Mouse (Mus musculus) G1E (cell line): ENCODE results near the gene Zfp423. TPM values are rescaled to one million over a fixed set of nuclear protein-coding genes. Genes with fewer than 3 reads are reported as not detected.

Experiments
- ATAC-seq: 2 replicates; pipeline ENCODE4 v1.8.0; 2016; ENCODE audit warnings: mild to moderate bottlenecking; ENCODE audit not compliant: insufficient number of reproducible peaks, poor library complexity, low FRiP score, severe bottlenecking; ENCODE audit errors: extremely low read depth
- DNase-seq: peaks from one replicate; pipeline ENCODE4 v3.0.0; 2012; ENCODE audit warnings: low spot score
- H3K27me3 ChIP-seq: 2 replicates; pipeline ENCODE4 v1.6.1; 2012; ENCODE audit warnings: mild to moderate bottlenecking, low read length, inconsistent platforms; ENCODE audit not compliant: insufficient read depth
- H3K36me3 ChIP-seq: replicated peaks from 2 replicates; pipeline ENCODE3; 2012; ENCODE audit warnings: mild to moderate bottlenecking, inconsistent platforms
- H3K4me1 ChIP-seq: 2 replicates; pipeline ENCODE4 v1.6.1; 2012; ENCODE audit warnings: low read depth, low read length, inconsistent platforms, mixed read lengths; ENCODE audit not compliant: insufficient read depth
- H3K4me3 ChIP-seq: 2 replicates; pipeline ENCODE4 v1.5.1; 2012; ENCODE audit warnings: low read depth, mild to moderate bottlenecking, inconsistent platforms, low read length, moderate library complexity, mixed read lengths
- H3K9me3 ChIP-seq: replicated peaks from 2 replicates; pipeline ENCODE4 v1.6.1; 2012; ENCODE audit warnings: inconsistent platforms
- CTCF ChIP-seq: IDR thresholded peaks from 2 replicates; pipeline ENCODE4 v1.5.1; 2012; ENCODE audit warnings: low read depth, low read length, inconsistent platforms, mixed read lengths
- GATA1 ChIP-seq: IDR thresholded peaks from 2 replicates; pipeline ENCODE4 v1.6.1; 2012; ENCODE audit warnings: borderline replicate concordance, low read length, inconsistent platforms, mixed read lengths
- GATA2 ChIP-seq: IDR thresholded peaks from 2 replicates; pipeline ENCODE4 v1.6.1; 2012; ENCODE audit warnings: low read depth, low read length, inconsistent platforms, borderline replicate concordance
- POLR2AphosphoS5 ChIP-seq: IDR thresholded peaks from 2 replicates; pipeline ENCODE4 v1.6.1; 2012; ENCODE audit warnings: low read depth, low read length, inconsistent platforms; ENCODE audit not compliant: insufficient replicate concordance
- TAL1 ChIP-seq: conservative IDR thresholded peaks from 2 replicates; pipeline ENCODE4 v1.6.1; 2012; ENCODE audit warnings: low read depth, low read length, inconsistent platforms, mixed read lengths
- polyA plus RNA-seq: library from polyadenylated mRNA; stranded (reverse); fragments of >175 nt; gene quantifications from 2 replicates; pipeline ENCODE4 v1.2.3, GENCODE M21; 2012
- total RNA-seq, 2 experiments: library from RNA; stranded (forward) in 1 of 2; stranded (reverse) in 1 of 2; fragments of 200-1000 nt in 1 of 2; fragments of >200 nt in 1 of 2; fragmentation: Nextera tagmentation in 1 of 2; gene quantifications; 2 replicates each; pipeline ENCODE4 v1.2.3; 2014 to 2017

Zfp423 gene
- total and polyA plus RNA-seq, 3 experiments: not detected

DNA sequence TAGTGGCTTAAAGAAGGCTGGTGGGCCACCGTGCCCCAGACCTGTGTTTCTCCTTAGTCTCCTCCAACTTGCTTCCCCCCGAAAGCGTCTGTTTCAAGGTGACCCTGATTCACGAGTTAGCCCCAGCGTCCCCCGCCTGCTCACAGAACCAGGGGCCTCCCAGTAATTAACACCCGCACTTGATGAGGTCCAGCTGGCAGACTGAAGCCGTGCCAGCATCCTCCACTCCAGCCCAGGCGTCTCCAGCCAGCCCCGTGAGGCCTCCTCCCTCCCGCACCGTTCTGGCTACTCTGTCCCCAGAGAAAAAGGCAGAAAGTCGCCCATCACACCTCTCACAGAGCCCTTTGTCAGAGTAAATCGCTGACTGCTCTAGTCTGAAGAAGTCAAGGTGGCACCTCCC is 213.3 kb downstream of the Zfp423 start:
- H3K4me1 ChIP-seq: no peaks in the 10 kb centered on the region
- ATAC-seq (no peak), DNase-seq (no peak)
- TF ChIP-seq GATA2 (no peak), POLR2AphosphoS5 (no peak), TAL1 (no peak), CTCF (no peak), GATA1 (no peak)
- H3K9me3 ChIP-seq: peaks cover 78% of the 10 kb centered on the region
- no peak overlapping the region for H3K4me3 ChIP-seq
- H3K27me3 ChIP-seq: no peaks in the 10 kb centered on the region
- H3K36me3 ChIP-seq: no peaks in the 10 kb centered on the region

DNA sequence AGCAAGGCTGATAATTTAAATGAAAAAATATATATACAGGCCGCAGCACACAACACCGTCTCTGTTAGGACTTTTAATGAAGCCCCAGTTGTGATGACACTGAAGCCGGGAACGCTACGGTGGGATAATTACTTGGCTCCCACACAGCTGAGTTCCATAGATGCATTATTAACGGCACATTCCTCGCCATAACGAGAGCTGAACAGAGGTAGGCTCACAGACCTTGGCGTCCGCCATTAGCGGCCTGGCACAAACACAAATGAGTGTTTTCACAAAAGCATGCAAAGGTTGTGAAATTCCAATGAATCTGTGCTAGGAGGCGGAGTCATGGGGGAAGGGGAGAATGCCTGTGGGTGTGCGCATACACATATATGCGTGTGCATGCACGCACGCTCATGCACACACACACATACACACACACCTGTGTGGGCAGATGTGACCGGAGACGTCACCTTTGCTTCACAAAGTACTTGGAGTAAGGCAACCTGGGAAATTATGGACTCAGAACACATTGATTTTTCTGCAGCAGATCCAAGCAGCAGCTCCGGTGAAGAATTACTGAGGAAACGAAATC is 214.2 kb downstream of the Zfp423 start:
- DNase-seq (no peak), ATAC-seq (no peak)
- TF ChIP-seq GATA1: no peak
- TF ChIP-seq GATA2: no peak
- no peak for TF ChIP-seq CTCF
- no peak for TF ChIP-seq TAL1
- no peak for TF ChIP-seq POLR2AphosphoS5
- H3K4me3 ChIP-seq: no peak overlapping the region
- H3K9me3 ChIP-seq: peaks cover 82% of the 10 kb centered on the region
- no peaks in the 10 kb centered on the region for H3K27me3 ChIP-seq
- no peaks in the 10 kb centered on the region for H3K36me3 ChIP-seq
- no peaks in the 10 kb centered on the region for H3K4me1 ChIP-seq

DNA sequence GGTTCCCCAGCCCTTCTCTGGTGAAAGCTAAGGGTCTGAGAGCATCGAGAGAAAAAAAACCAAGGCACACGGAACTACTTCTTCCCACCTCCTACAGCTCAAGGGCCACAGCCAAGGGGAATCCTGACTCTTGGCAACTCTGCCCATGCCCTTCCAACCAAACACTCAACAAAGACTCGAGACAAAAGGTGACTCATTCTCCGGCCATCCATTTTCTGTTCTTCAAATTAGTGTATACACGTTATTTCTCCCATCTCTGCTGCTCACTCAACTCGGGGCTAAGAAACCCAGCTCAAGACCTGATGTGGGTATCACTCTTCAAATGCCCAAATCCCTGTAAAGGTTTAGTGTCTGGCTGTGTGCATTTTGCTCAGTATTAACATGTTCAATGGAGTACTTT is 214.8 kb downstream of the Zfp423 start:
- H3K27me3 ChIP-seq: no peaks in the 10 kb centered on the region
- ATAC-seq (no peak), DNase-seq (no peak)
- TF ChIP-seq GATA2 (no peak), GATA1 (no peak), TAL1 (no peak), POLR2AphosphoS5 (no peak), CTCF (no peak)
- H3K9me3 ChIP-seq: peaks cover 88% of the 10 kb centered on the region
- H3K4me1 ChIP-seq: no peaks in the 10 kb centered on the region
- no peaks in the 10 kb centered on the region for H3K36me3 ChIP-seq
- H3K4me3 ChIP-seq: no peak overlapping the region

DNA sequence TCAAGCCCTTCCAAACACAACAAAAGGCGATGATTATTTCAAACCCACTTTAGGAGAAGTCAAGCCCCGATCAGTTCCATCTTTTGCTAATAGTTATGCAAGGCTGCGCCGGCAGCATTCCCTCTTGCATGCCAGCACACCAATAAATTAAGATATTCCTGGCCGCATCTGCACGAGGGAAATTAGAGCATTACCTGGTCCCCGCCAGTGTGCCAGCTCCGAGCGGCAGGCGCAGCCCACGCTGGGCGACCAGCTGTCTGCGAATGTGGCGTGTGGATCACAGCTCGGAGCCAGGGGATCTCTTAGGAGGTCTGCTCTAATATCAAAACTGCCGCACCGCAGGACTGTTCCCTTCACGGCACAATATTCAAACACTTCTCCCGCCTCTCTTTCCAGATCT is 217.4 kb downstream of the Zfp423 start:
- Histone ChIP-seq H3K4me3 (no peak overlapping the region), H3K27me3 (no peaks in the 10 kb centered on the region)
- no peak for TF ChIP-seq CTCF
- TF ChIP-seq GATA2: no peak
- no peak for TF ChIP-seq TAL1
- TF ChIP-seq GATA1: no peak
- no peak for TF ChIP-seq POLR2AphosphoS5

DNA sequence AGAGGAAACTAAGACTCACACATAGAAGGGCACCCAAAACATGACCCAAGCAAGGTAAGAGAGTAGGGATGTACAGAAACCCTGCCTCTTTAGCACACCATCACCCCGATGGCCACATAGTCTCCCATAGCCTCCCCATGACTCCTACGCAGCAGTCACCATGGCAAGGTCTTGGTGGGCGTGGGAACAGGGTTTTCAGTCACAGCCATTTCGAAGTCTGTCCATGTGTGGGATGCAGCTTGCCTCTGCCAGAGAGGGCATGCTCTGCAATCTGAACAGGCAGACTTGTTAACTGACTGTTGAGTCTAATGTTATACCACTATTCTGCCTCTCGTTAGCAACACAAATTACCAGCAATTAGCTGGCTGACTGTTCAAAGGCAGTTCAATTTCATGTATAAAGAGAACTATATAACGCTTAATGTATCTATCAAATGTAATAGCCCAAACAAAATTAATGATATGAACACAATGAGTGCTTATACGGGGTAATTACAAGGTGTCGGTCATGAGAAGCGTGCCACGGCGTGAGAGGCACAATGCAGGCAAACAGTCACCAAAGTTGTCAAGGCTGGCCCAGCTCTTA is 218.4 kb downstream of the Zfp423 start:
- no peak for ATAC-seq

More for the DNA sequence above, 217.4 kb downstream of the Zfp423 start:
- Histone ChIP-seq H3K9me3 (peaks cover 90% of the 10 kb centered on the region), H3K36me3 (no peaks in the 10 kb centered on the region), H3K4me1 (no peaks in the 10 kb centered on the region)
- ATAC-seq (no peak), DNase-seq (no peak)

DNA sequence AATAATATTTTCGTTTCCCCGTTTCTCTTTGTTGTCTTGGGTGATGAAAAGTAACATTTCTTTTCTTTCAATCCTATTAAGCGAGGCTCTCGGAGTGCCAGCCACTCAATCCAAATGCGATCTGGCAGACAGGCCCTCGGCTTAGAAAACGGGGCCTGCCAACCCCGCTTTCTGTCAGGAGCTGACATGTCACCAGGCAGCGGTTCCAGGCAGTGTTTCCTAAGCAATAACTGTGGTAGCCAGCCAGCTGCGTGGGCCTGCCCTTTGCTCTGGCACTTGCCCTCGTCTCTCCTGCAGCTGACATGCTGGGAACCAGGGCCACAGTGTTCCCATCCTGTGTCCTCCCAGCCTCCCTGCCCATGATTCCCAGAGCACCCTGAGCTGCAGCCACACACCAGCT is 221.5 kb downstream of the Zfp423 start:
- TF ChIP-seq GATA1: no peak
- no peak for TF ChIP-seq CTCF
- no peak for TF ChIP-seq POLR2AphosphoS5
- no peak for TF ChIP-seq TAL1
- TF ChIP-seq GATA2: no peak

More for the DNA sequence above, 218.4 kb downstream of the Zfp423 start:
- DNase-seq: no peak
- Histone ChIP-seq H3K4me1 (no peaks in the 10 kb centered on the region), H3K36me3 (no peaks in the 10 kb centered on the region), H3K4me3 (no peak overlapping the region), H3K9me3 (peaks cover 92% of the 10 kb centered on the region), H3K27me3 (no peaks in the 10 kb centered on the region)
- TF ChIP-seq TAL1 (no peak), CTCF (no peak), GATA2 (no peak), POLR2AphosphoS5 (no peak), GATA1 (no peak)

DNA sequence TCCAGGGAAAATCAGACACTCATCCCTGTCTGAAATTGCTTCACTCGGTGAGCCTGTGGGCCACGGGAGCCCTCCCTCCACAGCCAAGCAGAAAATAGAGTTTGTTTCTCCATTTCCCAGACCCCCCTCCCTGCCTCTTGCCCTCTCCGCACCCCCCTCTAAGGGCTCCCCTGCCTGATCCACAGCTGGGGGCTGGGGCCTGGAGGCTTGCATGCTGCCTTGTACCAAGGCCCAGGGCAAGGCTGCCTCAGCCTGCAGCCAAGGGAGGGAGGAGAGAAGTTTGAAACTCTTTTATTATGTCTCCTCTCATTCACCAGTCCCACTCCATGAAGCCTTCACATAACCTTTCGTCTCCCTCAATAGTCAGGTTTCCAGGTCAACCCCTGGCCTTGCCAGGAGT is 224.5 kb downstream of the Zfp423 start:
- DNase-seq: no peak
- H3K9me3 ChIP-seq: peaks cover 94% of the 10 kb centered on the region
- TF ChIP-seq GATA1 (no peak), POLR2AphosphoS5 (no peak), CTCF (no peak), GATA2 (no peak), TAL1 (no peak)
- H3K4me3 ChIP-seq: no peak overlapping the region
- ATAC-seq: no peak
- H3K36me3 ChIP-seq: no peaks in the 10 kb centered on the region
- H3K27me3 ChIP-seq: no peaks in the 10 kb centered on the region
- H3K4me1 ChIP-seq: no peaks in the 10 kb centered on the region

More for the DNA sequence above, 221.5 kb downstream of the Zfp423 start:
- no peaks in the 10 kb centered on the region for H3K36me3 ChIP-seq
- H3K4me1 ChIP-seq: no peaks in the 10 kb centered on the region
- ATAC-seq (no peak), DNase-seq (no peak)
- H3K27me3 ChIP-seq: no peaks in the 10 kb centered on the region
- peaks cover 93% of the 10 kb centered on the region for H3K9me3 ChIP-seq
- no peak overlapping the region for H3K4me3 ChIP-seq
